Mouse (Mus musculus) hindbrain, embryonic 14.5 days (tissue): Measurements from ENCODE around the gene Rbfox2. TPM values are rescaled to one million over a fixed set of nuclear protein-coding genes. Genes with fewer than 3 reads are reported as not detected.

Source experiments
- ATAC-seq: fragments of 200-750 bp; cut with Nextera tagmentation; 2 replicates; pipeline ENCODE4 v1.8.0; 2017; ENCODE audit warnings: moderate number of reproducible peaks, mild to moderate bottlenecking, moderate TSS enrichment, moderate library complexity; ENCODE audit not compliant: low FRiP score
- DNase-seq: peaks from one replicate; pipeline ENCODE4 v3.0.0-alpha.2; 2015; ENCODE audit warnings: low spot score
- H3K27ac ChIP-seq: fragments of 300-500 bp; sonication (generic); 2 replicates; pipeline ENCODE4 v1.5.1; 2014; ENCODE audit warnings: mild to moderate bottlenecking, moderate library complexity
- H3K27me3 ChIP-seq: fragments of 300-500 bp; sonication (generic); 2 replicates; pipeline ENCODE4 v1.6.1; 2014; ENCODE audit warnings: mild to moderate bottlenecking, low read length, mixed read lengths; ENCODE audit not compliant: control insufficient read depth, insufficient read depth
- H3K36me3 ChIP-seq: fragments of 300-500 bp; sonication (generic); replicated peaks from 2 replicates; pipeline ENCODE4 v1.6.1; 2014; ENCODE audit not compliant: control insufficient read depth, insufficient read depth
- H3K4me1 ChIP-seq: fragments of 300-500 bp; sonication (generic); replicated peaks from 2 replicates; pipeline ENCODE4 v1.6.1; 2014; ENCODE audit warnings: antibody characterized with exemption, low read length, mixed read lengths; ENCODE audit not compliant: control insufficient read depth, insufficient read depth
- H3K4me2 ChIP-seq: fragments of 300-500 bp; sonication (generic); replicated peaks from 2 replicates; pipeline ENCODE4 v1.6.1; 2014; ENCODE audit warnings: mild to moderate bottlenecking, moderate library complexity
- H3K4me3 ChIP-seq: fragments of 300-500 bp; sonication (generic); replicated peaks from 2 replicates; pipeline ENCODE4 v1.5.1; 2014; ENCODE audit warnings: mild to moderate bottlenecking, low read length
- H3K9ac ChIP-seq: fragments of 300-500 bp; sonication (generic); 2 replicates; pipeline ENCODE4 v1.6.1; 2014
- H3K9me3 ChIP-seq: fragments of 300-500 bp; sonication (generic); 2 replicates; pipeline ENCODE4 v1.6.1; 2016; ENCODE audit warnings: low read length; ENCODE audit not compliant: control insufficient read depth
- WGBS: fragments of 180-500 bp; shearing (Covaris S2); extraction: QIAGEN DNeasy Blood & Tissue Kit; methylation state at CpG from one replicate; pipeline ENCODE4 v1.1.7; 2014; 5-methylcytosine and 5-hydroxymethylcytosine counted together
- polyA plus RNA-seq: library from polyadenylated mRNA; unstranded; fragments of >200 nt; fragmentation: Nextera tagmentation; extraction: Ambion mirVana; gene quantifications from 2 replicates; pipeline ENCODE4 v1.2.1, GENCODE M21; 2014

The Rbfox2 gene
- polyA plus RNA-seq, 1 experiment from 2014 or later: 154 TPM

- Histone ChIP-seq H3K9ac (no peak within 1 kb of the TSS), H3K4me1 (no peaks in the 10 kb centered on the region), H3K36me3 (no peaks in the 10 kb centered on the region), H3K4me2 (no peak within 1 kb of the TSS), H3K27ac (no peak within 1 kb of the TSS), H3K27me3 (no peaks in the 10 kb centered on the region), H3K4me3 (no peak within 1 kb of the TSS), H3K9me3 (no peaks in the 10 kb centered on the region)
- no peak for ATAC-seq
- DNase-seq: no peak
- WGBS: 92% methylated on average over 10 of the region's 10 CpGs
These were observed 256.2 kb downstream of the Rbfox2 start, which contains the start of gene Mb for GRCm38 (mm10) chr15:77050570-77050969. Gene Mb (minus strand): TSS chr15:77050670.

DNA sequence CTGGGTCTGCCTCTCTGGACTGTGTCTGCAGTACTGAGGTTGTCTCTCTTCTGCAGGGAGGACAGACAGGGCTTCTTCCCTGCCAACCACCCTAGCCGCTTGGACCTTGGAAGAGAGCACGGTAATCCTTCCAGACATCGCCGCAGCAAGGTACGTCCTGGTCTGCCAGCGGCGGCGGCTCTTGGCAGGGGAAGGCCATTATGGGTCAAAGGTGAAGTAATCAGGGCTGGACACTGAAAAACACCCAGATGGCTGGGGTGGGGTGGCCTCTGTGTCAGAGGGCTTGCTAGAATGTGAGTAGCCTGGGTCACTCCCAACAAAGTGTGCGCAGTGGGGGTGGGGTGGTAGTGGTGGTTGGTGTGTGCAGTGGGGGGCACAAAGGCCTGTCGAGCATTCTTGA is 261.2 kb downstream of the Rbfox2 start:
- H3K9me3 ChIP-seq: no peaks in the 10 kb centered on the region
- no peak overlapping the region for H3K9ac ChIP-seq
- no peak overlapping the region for H3K4me3 ChIP-seq
- no peaks in the 10 kb centered on the region for H3K36me3 ChIP-seq
- WGBS: 88% methylated on average over 10 of the region's 10 CpGs
- no peak overlapping the region for H3K4me2 ChIP-seq
- no peaks in the 10 kb centered on the region for H3K27me3 ChIP-seq
- no peak overlapping the region for H3K27ac ChIP-seq
- H3K4me1 ChIP-seq: no peaks in the 10 kb centered on the region
- DNase-seq: no peak
- ATAC-seq: no peak

- Histone ChIP-seq H3K36me3 (no peaks in the 10 kb centered on the region), H3K9me3 (no peaks in the 10 kb centered on the region), H3K9ac (no peak within 1 kb of the TSS), H3K4me2 (no peak within 1 kb of the TSS), H3K4me3 (no peak within 1 kb of the TSS), H3K27me3 (no peaks in the 10 kb centered on the region), H3K27ac (no peak within 1 kb of the TSS), H3K4me1 (no peaks in the 10 kb centered on the region)
- 89% methylated on average over 12 of the region's 12 CpGs for WGBS
- no peak for ATAC-seq
- DNase-seq: no peak
These were observed 262.0 kb downstream of the Rbfox2 start, which contains the start of gene Apol6 for GRCm38 (mm10) chr15:77044597-77045320. Gene Apol6 (plus strand): TSS chr15:77044729.

DNA sequence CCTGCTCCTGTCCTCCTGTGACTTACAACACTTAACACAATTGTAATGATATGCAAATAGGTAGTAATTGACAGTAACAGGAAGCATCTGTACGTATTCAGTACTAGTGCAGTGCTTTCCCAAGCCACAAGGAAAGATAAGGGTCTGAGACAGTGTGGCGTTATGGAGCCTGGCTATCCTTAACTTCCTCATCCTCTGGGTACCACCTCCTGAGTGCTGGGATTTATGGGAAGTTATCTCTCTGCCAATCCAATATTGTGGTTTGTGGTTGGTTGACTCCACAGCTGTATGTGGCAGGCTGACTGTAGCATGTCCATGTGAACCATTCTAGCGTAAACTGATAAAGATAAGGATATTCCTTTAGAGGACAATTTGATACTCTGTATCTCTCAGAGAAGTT is 266.0 kb downstream of the Rbfox2 start:
- WGBS: 64% methylated on average over 3 of the region's 3 CpGs
- Histone ChIP-seq H3K36me3 (no peaks in the 10 kb centered on the region), H3K9me3 (no peaks in the 10 kb centered on the region), H3K4me1 (peaks cover 12% of the 10 kb centered on the region; the same call in 1 of the 2 replicates), H3K4me3 (no peak overlapping the region), H3K9ac (no peak overlapping the region), H3K27me3 (no peaks in the 10 kb centered on the region), H3K27ac (no peak overlapping the region), H3K4me2 (no peak overlapping the region)
- ATAC-seq (no peak), DNase-seq (no peak)

DNA sequence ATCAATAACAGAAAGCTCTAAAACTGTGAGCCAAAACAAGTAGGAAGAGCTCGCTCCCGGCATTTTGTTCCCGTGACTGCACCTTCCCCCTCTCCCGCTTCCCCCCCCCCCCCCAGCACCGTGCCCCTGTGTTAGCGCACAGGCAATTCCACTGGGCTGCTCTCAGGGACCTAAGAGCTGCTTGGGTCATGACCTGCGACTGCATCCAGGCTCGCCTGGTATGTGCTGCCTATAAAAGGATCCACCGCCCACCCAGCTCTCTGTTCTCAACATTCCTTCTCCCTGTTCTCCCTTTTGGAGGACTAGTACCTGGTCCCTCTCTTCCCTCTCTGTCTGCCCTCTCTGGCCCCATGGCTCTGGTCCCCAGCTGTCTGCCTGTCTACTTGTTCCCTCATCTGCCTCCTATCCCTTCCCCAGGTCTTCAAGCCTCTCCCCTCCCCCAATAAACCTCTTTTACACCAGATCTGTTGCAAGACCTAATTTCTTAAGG is 267.5 kb downstream of the Rbfox2 start:
- no peaks in the 10 kb centered on the region for H3K36me3 ChIP-seq
- H3K27ac ChIP-seq: no peak overlapping the region
- no peak overlapping the region for H3K4me2 ChIP-seq
- H3K9ac ChIP-seq: no peak overlapping the region
- ATAC-seq (no peak), DNase-seq (no peak)
- peaks cover 12% of the 10 kb centered on the region; the same call in 1 of the 2 replicates for H3K4me1 ChIP-seq
- no peak overlapping the region for H3K4me3 ChIP-seq
- WGBS: 85% methylated on average over 7 of the region's 9 CpGs
- H3K9me3 ChIP-seq: no peaks in the 10 kb centered on the region
- no peaks in the 10 kb centered on the region for H3K27me3 ChIP-seq

DNA sequence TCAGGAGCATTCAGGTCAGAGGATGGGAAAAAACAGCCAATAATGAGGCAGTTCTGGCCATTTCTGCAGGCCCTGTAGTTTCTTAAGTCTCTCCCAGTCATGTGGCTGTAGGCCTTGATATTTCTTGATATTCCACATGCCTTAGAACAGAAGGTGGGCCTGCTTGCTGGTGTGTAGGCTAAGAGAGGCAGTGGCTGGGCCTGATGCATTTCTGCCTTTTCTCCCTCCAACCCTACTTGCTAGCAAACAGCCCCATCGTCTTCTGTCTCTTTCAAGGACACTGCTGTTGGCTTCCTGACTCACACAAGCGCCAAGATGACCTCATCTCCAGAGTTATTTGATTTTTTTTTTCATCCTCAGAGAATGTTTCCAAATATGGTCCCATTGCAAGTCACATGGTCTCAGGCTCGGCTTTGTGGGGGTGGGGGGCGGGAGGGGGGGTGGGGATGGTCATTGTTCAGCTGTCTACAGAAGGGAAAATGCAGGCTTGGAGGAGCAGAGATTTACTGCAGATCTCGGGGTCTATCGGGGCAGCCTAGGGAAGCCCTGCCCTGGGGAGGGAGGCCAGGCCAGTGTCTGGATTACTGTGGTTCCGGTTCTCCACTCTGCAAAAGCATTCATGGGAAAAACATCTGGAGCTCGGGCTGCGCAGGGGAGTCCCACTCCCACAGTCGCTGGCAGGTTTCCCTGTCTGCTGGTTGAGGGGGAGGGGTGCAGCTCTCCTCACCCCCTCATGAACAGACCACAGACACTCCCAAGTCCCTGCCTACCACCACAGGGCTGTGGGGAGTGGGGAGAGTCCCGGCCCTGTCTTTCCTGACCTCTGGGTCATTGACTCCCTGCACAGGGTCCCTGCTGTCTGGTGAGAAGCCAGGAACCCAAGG is 269.3 kb downstream of the Rbfox2 start:
- Histone ChIP-seq H3K27ac (peak overlapping the region; percentile 71), H3K36me3 (no peaks in the 10 kb centered on the region), H3K9me3 (no peaks in the 10 kb centered on the region), H3K4me2 (no peak overlapping the region), H3K4me3 (no peak overlapping the region), H3K27me3 (no peaks in the 10 kb centered on the region), H3K9ac (peak overlapping the region; percentile 13; the same call in 1 of the 2 replicates), H3K4me1 (peaks cover 12% of the 10 kb centered on the region; the same call in 1 of the 2 replicates)
- DNase-seq (no peak), ATAC-seq (no peak)
- 34% methylated on average over 11 of the region's 11 CpGs for WGBS

DNA sequence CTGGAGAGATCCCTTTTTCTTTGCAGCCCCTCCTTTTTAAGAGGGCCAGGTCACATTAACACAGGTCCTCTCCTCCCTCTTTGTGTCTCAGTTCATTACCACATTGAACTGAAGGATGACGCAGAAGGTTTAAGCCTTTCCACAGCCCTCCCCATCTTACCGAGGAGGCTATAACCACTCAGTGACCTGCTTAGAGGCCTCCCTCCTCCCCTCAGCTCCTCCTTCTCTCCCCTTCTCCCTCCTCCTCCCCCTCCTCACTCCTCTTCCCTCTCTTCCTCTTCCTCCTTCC is 269.9 kb downstream of the Rbfox2 start:
- H3K4me3 ChIP-seq: no peak overlapping the region
- ATAC-seq (no peak), DNase-seq (no peak)
- no peaks in the 10 kb centered on the region for H3K27me3 ChIP-seq
- WGBS: 63% methylated on average over 2 of the region's 2 CpGs
- peaks cover 12% of the 10 kb centered on the region; the same call in 1 of the 2 replicates for H3K4me1 ChIP-seq
- H3K27ac ChIP-seq: peak overlapping the region; percentile 71
- H3K9me3 ChIP-seq: no peaks in the 10 kb centered on the region
- no peaks in the 10 kb centered on the region for H3K36me3 ChIP-seq
- no peak overlapping the region for H3K4me2 ChIP-seq
- peak overlapping the region; percentile 13; the same call in 1 of the 2 replicates for H3K9ac ChIP-seq

DNA sequence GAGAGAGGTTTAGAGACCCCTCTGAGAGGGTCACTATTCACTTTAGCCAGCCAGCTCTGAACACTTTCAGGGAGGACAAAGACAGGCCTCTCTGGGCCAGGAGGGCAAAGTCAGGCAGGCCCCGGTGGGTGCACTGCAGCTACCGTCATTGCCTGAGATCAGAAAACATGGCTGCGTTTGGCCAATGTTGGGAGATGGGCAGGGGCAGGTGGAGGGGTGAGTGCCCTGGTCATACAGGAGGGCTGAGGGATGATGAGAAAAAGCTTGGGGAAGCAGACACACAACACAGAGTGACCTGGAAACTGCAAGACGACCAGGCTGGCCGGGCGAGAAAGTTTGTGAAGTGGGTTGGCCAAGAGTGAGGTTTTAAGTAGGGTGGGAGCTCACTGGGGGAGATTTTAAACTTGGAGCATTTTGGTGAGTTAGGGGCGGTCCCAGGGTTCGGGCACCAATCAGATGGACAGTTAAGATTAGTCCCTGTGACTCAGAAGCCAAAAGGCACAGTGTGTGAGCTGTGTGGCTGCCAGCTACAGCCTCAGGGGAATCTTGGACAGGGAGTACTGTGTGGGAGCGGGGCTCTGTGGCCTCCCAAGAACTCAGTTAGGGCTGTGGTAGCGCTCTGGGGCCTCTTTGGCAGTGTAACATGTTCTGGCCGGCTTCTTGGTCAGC is 270.4 kb downstream of the Rbfox2 start:
- Histone ChIP-seq H3K27me3 (no peaks in the 10 kb centered on the region), H3K27ac (peak overlapping the region; percentile 71), H3K4me1 (peaks cover 12% of the 10 kb centered on the region; the same call in 1 of the 2 replicates), H3K9me3 (no peaks in the 10 kb centered on the region), H3K9ac (peak overlapping the region; percentile 13; the same call in 1 of the 2 replicates), H3K4me3 (no peak overlapping the region), H3K36me3 (no peaks in the 10 kb centered on the region), H3K4me2 (no peak overlapping the region)
- ATAC-seq (peak; percentile 34; the same call in 1 of the 2 replicates), DNase-seq (no peak)
- WGBS: 76% methylated on average over 11 of the region's 11 CpGs

DNA sequence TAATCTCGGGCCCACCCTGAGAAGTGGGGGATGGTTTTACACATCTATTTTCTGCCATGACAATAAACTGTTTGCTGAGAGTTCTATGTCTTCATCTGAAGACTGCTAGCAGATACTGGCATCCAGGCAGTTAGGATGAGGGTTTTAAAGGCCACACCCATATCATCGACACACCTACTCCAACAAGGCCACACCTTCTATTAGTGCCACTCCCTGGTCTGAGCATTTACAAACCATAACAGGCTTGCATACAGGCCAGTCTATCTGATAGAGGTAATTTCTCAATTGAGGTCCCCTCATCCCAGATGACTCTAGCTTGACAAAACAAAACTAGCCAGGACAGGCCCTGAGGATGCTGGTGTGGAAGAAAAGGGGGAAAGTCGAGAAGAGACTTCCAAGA is 271.2 kb downstream of the Rbfox2 start:
- DNase-seq (no peak), ATAC-seq (no peak)
- H3K27me3 ChIP-seq: no peaks in the 10 kb centered on the region
- H3K4me1 ChIP-seq: peaks cover 12% of the 10 kb centered on the region; the same call in 1 of the 2 replicates
- no peak overlapping the region for H3K9ac ChIP-seq
- WGBS: 88% methylated on average over 3 of the region's 3 CpGs
- H3K36me3 ChIP-seq: no peaks in the 10 kb centered on the region
- no peaks in the 10 kb centered on the region for H3K9me3 ChIP-seq
- no peak overlapping the region for H3K4me3 ChIP-seq
- H3K27ac ChIP-seq: no peak overlapping the region
- H3K4me2 ChIP-seq: no peak overlapping the region
